Mouse (Mus musculus) olfactory bulb, adult 2 months (tissue): ENCODE data around the gene Slc12a3.

Source experiments
- CTCF ChIP-seq: fragments of 200-500 bp; IDR thresholded peaks from 2 replicates; pipeline ENCODE4 v1.5.1; 2012; ENCODE audit warnings: low read depth, mild to moderate bottlenecking, low read length, moderate library complexity; ENCODE audit not compliant: insufficient read depth
- POLR2A ChIP-seq: fragments of 200-500 bp; IDR thresholded peaks from 2 replicates; pipeline ENCODE4 v1.6.1; 2012; ENCODE audit warnings: mild to moderate bottlenecking, low read depth, low read length, moderate library complexity; ENCODE audit not compliant: insufficient read depth

GRCm38 (mm10) chr8:94399361-94399953 lies 70.5 kb downstream of the Slc12a3 start:
- TF ChIP-seq CTCF (no peak), POLR2A (no peak)
